Mouse (Mus musculus): ENCODE data around the gene Cdkn3. TPM values are rescaled to one million over a fixed set of nuclear protein-coding genes. Genes with fewer than 3 reads are reported as not detected.

Cdkn3 gene
- polyA plus RNA-seq, 1 experiment from 2014 or later, result 57.5 TPM

DNA sequence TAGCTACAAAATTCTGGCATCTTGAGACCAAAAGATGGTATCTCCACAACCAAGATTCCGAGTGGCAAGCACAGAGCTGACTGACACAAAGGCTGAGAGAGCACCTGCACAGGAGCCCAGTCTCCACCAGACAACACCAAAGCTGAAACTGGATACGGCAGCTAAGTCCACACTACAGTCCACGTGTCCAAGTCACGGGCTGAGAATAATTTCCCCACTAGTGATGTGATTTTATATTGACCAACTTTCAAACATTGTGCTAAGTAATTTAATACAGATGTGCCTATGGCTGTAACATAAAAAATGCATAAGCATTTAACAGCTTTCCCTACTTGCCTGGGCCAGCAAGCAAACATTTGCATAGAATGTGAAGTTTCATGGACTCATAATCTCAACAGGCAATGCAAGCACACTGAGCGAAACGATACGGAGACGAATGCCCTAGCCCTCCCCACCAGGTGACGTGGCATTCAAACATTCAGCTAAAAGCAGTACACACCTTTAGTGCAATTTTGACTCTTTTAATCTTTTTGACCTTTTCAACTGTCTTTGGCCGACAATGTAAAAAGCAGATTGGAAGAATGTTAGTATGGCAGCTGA, 23.1 kb downstream of the Cdkn3 start:
- Histone ChIP-seq H3K9ac (ENCODE audit: low read length) (no peak overlapping the region), H3K27ac (replicated peaks in 1 of 2; ENCODE audit: control insufficient read depth in 1 of 2, insufficient read depth in 1 of 2, low read depth in 2 of 2, low read length in 2 of 2) (no peak overlapping the region), H3K4me2 (ENCODE audit: low read length) (no peak overlapping the region), H3K9me3 (ENCODE audit: control insufficient read depth, low read length) (peaks cover 7% of the 10 kb centered on the region), H3K4me1 (ENCODE audit: control insufficient read depth in 2 of 2, insufficient read depth in 2 of 2, low read length in 2 of 2) (peaks cover 2 to 13% of the 10 kb centered on the region in 2 experiments), H3K4me3 (ENCODE audit: control insufficient read depth in 1 of 2, insufficient read depth in 1 of 2, low read depth in 1 of 2, low read length in 2 of 2) (no peak overlapping the region), H3K36me3 (ENCODE audit: control insufficient read depth, insufficient read depth, low read length) (peaks cover 40% of the 10 kb centered on the region), H3K27me3 (ENCODE audit: control insufficient read depth, insufficient read depth, low read length) (no peaks in the 10 kb centered on the region)
- 89% methylated on average over 10 of the region's 10 CpGs for WGBS
- ATAC-seq (ENCODE audit: insufficient number of reproducible peaks, insufficient read depth, low FRiP score, low read depth), result no peak

DNA sequence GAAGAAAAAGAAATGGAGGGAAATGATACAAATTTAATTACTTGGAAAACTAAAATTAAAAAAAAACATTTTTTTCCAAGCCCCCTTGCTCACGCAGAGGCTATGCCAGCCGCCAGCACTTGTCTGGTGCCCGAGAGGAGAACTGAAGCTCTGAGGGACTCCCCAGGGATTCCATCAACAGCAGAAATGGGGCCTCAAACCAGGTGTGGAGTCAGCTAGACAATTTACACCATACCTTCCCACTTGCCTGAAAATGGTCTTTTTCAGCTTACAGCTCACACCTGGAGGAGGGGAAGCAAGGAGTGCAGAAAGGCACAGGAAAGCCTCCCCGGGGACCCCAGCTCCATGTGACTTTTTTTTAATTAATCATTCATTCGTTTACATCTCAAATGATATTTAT, 24.9 kb downstream of the Cdkn3 start:
- no peak overlapping the region for H3K4me3 ChIP-seq (ENCODE audit: control insufficient read depth in 1 of 2, insufficient read depth in 1 of 2, low read depth in 1 of 2, low read length in 2 of 2)
- H3K9me3 ChIP-seq (ENCODE audit: control insufficient read depth, low read length), result no peaks in the 10 kb centered on the region
- peaks cover 22% of the 10 kb centered on the region for H3K36me3 ChIP-seq (ENCODE audit: control insufficient read depth, insufficient read depth, low read length)
- ATAC-seq (ENCODE audit: insufficient number of reproducible peaks, insufficient read depth, low FRiP score, low read depth), result no peak
- no peak overlapping the region for H3K9ac ChIP-seq (ENCODE audit: low read length)
- 88% methylated on average over 5 of the region's 5 CpGs for WGBS
- H3K27ac ChIP-seq (replicated peaks in 1 of 2; ENCODE audit: control insufficient read depth in 1 of 2, insufficient read depth in 1 of 2, low read depth in 2 of 2, low read length in 2 of 2), result no peak overlapping the region
- H3K4me1 ChIP-seq (ENCODE audit: control insufficient read depth in 2 of 2, insufficient read depth in 2 of 2, low read length in 2 of 2), result peaks cover 4 to 17% of the 10 kb centered on the region in 2 experiments
- no peak overlapping the region for H3K4me2 ChIP-seq (ENCODE audit: low read length)
- no peaks in the 10 kb centered on the region for H3K27me3 ChIP-seq (ENCODE audit: control insufficient read depth, insufficient read depth, low read length)

DNA sequence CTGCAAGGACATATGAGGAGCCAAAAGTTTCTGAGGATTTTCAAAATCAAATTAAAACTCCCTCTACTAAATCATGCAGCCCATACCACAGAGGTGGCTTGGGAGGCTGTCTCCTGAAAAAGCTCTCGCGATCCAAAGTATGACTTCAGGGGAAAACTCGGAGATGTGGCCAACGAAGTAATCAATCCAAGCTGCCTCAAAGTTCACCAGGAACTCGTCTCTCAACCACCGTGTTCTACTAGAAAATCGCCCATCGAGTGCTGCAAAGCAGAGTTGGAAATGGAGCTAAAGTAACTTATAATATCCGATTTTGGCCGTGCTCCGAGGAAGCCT, 27.1 kb downstream of the Cdkn3 start:
- Histone ChIP-seq H3K9ac (ENCODE audit: low read length) (peak overlapping the region; percentile 99), H3K9me3 (ENCODE audit: control insufficient read depth, low read length) (no peaks in the 10 kb centered on the region), H3K4me1 (ENCODE audit: control insufficient read depth in 2 of 2, insufficient read depth in 2 of 2, low read length in 2 of 2) (peaks cover 4 to 17% of the 10 kb centered on the region in 2 experiments), H3K27me3 (ENCODE audit: control insufficient read depth, insufficient read depth, low read length) (no peaks in the 10 kb centered on the region), H3K27ac (replicated peaks in 1 of 2; ENCODE audit: control insufficient read depth in 1 of 2, insufficient read depth in 1 of 2, low read depth in 2 of 2, low read length in 2 of 2) (peak overlapping the region; percentile 90 to 98), H3K36me3 (ENCODE audit: control insufficient read depth, insufficient read depth, low read length) (peaks cover 13% of the 10 kb centered on the region), H3K4me2 (ENCODE audit: low read length) (peak overlapping the region; percentile 84), H3K4me3 (ENCODE audit: control insufficient read depth in 1 of 2, insufficient read depth in 1 of 2, low read depth in 1 of 2, low read length in 2 of 2) (peak overlapping the region; percentile 86 to 97)
- WGBS, result under 1% methylated on average over 11 of the region's 11 CpGs
- ATAC-seq (ENCODE audit: insufficient number of reproducible peaks, insufficient read depth, low FRiP score, low read depth), result no peak

DNA sequence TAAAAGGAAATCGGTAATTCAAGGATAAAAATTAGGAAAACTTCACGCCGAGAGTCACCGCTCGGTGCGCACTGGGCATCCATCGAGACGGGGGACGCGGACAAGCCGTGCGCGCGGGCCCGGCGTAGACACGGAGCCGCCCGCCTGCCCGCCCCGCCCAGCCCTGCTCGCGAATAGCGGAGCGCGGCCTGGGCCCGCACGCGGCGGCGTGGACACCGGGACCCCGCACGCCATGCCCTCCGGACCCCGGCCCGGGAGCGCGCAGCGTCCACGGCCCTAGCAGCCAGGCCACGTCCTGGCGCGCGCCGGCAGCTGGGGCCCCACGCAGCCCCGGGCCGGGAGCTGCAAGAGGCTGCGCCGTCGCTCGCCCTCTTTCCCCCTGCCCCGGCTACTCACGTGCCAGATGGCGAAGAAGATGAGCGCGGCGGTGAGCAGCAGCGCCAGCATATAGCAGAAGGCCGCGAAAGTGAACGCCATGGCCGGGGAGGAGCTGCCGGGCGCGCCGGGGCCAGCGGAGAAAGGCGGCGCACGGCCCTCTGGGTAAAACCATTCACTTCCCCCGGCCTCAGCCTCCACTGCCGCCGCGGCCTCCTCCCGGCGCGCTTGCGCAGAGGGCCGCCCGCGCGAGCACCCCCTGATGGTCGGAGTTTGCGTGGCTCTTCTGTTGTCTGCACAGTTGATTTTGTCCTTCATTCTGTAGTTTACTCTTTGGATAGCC, 27.6 kb downstream of the Cdkn3 start, which contains the start of gene Cnih1:
Cnih1 (minus strand) TSS at position 625 of the 718 bp plus-strand sequence.
- peak; percentile 93 for ATAC-seq (ENCODE audit: insufficient number of reproducible peaks, insufficient read depth, low FRiP score, low read depth)
- Histone ChIP-seq H3K4me3 (ENCODE audit: control insufficient read depth in 1 of 2, insufficient read depth in 1 of 2, low read depth in 1 of 2, low read length in 2 of 2) (peak within 1 kb of the TSS; percentile 86 to 97), H3K27me3 (ENCODE audit: control insufficient read depth, insufficient read depth, low read length) (no peaks in the 10 kb centered on the region), H3K9ac (ENCODE audit: low read length) (peak within 1 kb of the TSS; percentile 99), H3K36me3 (ENCODE audit: control insufficient read depth, insufficient read depth, low read length) (peaks cover 9% of the 10 kb centered on the region), H3K27ac (replicated peaks in 1 of 2; ENCODE audit: control insufficient read depth in 1 of 2, insufficient read depth in 1 of 2, low read depth in 2 of 2, low read length in 2 of 2) (peak within 1 kb of the TSS; percentile 94 to 98), H3K9me3 (ENCODE audit: control insufficient read depth, low read length) (no peaks in the 10 kb centered on the region), H3K4me2 (ENCODE audit: low read length) (peak within 1 kb of the TSS; percentile 84), H3K4me1 (ENCODE audit: control insufficient read depth in 2 of 2, insufficient read depth in 2 of 2, low read length in 2 of 2) (peaks cover 4 to 17% of the 10 kb centered on the region in 2 experiments)
- WGBS, result under 1% methylated on average over 86 of the region's 86 CpGs

DNA sequence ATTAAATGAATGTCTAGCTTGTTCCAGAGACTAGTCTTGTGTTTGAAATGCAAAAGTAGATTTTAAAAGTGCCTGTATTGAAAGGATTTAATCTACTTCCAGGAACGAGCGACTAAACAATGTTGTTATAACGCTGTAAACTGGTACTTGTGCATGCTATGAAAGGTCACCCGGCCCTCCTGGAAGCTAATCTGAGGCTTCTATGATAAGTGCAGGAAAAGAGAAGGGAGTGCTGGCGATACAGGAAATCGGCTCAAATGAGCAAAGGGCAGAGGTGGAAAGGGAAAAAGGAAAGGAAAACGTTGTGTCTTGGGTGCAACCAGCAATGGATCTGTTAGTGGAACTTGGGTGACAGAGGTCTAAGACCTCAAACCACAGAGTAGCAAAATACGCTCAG, 28.2 kb downstream of the Cdkn3 start:
- H3K36me3 ChIP-seq (ENCODE audit: control insufficient read depth, insufficient read depth, low read length), result peaks cover 4% of the 10 kb centered on the region
- peak overlapping the region; percentile 99 for H3K9ac ChIP-seq (ENCODE audit: low read length)
- peak overlapping the region; percentile 94 to 98 for H3K27ac ChIP-seq (replicated peaks in 1 of 2; ENCODE audit: control insufficient read depth in 1 of 2, insufficient read depth in 1 of 2, low read depth in 2 of 2, low read length in 2 of 2)
- peaks cover 4 to 17% of the 10 kb centered on the region in 2 experiments for H3K4me1 ChIP-seq (ENCODE audit: control insufficient read depth in 2 of 2, insufficient read depth in 2 of 2, low read length in 2 of 2)
- ATAC-seq (ENCODE audit: insufficient number of reproducible peaks, insufficient read depth, low FRiP score, low read depth), result no peak
- no peaks in the 10 kb centered on the region for H3K9me3 ChIP-seq (ENCODE audit: control insufficient read depth, low read length)
- 13% methylated on average over 8 of the region's 8 CpGs for WGBS
- H3K4me2 ChIP-seq (ENCODE audit: low read length), result peak overlapping the region; percentile 60
- H3K27me3 ChIP-seq (ENCODE audit: control insufficient read depth, insufficient read depth, low read length), result no peaks in the 10 kb centered on the region
- H3K4me3 ChIP-seq (ENCODE audit: control insufficient read depth in 1 of 2, insufficient read depth in 1 of 2, low read depth in 1 of 2, low read length in 2 of 2), result peak overlapping the region; percentile 86 to 97

DNA sequence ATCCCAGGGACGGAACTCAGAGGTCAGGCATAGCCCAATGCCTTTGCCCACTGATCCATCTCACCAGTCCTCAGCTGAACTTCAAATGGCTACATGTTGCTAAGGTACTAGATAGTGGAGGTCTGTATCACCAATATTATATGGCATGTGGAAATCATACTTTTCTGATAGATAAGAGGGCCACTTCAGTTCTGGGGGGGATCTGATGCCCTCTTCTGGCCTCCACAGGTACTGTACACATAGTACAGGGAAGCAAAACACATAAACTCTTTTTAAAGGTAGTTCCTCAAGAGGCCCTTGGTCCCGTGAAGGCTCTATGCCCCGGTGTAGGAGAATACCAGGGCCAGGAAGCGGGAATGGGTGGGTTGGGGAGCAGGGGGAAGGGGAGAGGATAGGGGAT, 30.0 kb downstream of the Cdkn3 start:
- Histone ChIP-seq H3K27ac (replicated peaks in 1 of 2; ENCODE audit: control insufficient read depth in 1 of 2, insufficient read depth in 1 of 2, low read depth in 2 of 2, low read length in 2 of 2) (no peak overlapping the region), H3K4me3 (ENCODE audit: control insufficient read depth in 1 of 2, insufficient read depth in 1 of 2, low read depth in 1 of 2, low read length in 2 of 2) (no peak overlapping the region), H3K4me2 (ENCODE audit: low read length) (no peak overlapping the region), H3K36me3 (ENCODE audit: control insufficient read depth, insufficient read depth, low read length) (no peaks in the 10 kb centered on the region), H3K9ac (ENCODE audit: low read length) (no peak overlapping the region), H3K4me1 (ENCODE audit: control insufficient read depth in 2 of 2, insufficient read depth in 2 of 2, low read length in 2 of 2) (peaks cover 4 to 17% of the 10 kb centered on the region in 2 experiments), H3K9me3 (ENCODE audit: control insufficient read depth, low read length) (no peaks in the 10 kb centered on the region), H3K27me3 (ENCODE audit: control insufficient read depth, insufficient read depth, low read length) (no peaks in the 10 kb centered on the region)
- WGBS, result 75% methylated on average over 4 of the region's 4 CpGs
- no peak for ATAC-seq (ENCODE audit: insufficient number of reproducible peaks, insufficient read depth, low FRiP score, low read depth)

DNA sequence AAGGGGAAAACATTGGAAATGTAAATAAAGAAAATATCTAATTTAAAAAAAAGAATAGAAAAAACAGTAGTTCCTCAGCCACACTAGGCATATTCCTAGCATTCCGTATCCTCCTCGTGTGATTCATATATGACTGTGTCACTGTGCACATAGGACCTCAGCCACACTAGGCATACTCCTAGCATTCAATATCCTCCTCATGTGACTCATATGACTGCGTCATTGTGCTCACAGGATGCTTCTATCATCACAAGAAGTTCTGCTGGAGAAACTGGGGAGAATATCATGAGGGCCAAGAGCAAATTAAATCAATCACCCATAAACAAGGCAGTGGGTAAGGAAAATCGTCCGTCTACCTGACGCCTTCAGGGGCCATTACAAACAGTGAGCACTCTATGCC, 30.4 kb downstream of the Cdkn3 start:
- no peak for ATAC-seq (ENCODE audit: insufficient number of reproducible peaks, insufficient read depth, low FRiP score, low read depth)
- Histone ChIP-seq H3K4me1 (ENCODE audit: control insufficient read depth in 2 of 2, insufficient read depth in 2 of 2, low read length in 2 of 2) (peaks cover 4 to 17% of the 10 kb centered on the region in 2 experiments), H3K9me3 (ENCODE audit: control insufficient read depth, low read length) (no peaks in the 10 kb centered on the region), H3K4me3 (ENCODE audit: control insufficient read depth in 1 of 2, insufficient read depth in 1 of 2, low read depth in 1 of 2, low read length in 2 of 2) (no peak overlapping the region), H3K27ac (replicated peaks in 1 of 2; ENCODE audit: control insufficient read depth in 1 of 2, insufficient read depth in 1 of 2, low read depth in 2 of 2, low read length in 2 of 2) (no peak overlapping the region), H3K27me3 (ENCODE audit: control insufficient read depth, insufficient read depth, low read length) (no peaks in the 10 kb centered on the region), H3K4me2 (ENCODE audit: low read length) (no peak overlapping the region), H3K9ac (ENCODE audit: low read length) (no peak overlapping the region), H3K36me3 (ENCODE audit: control insufficient read depth, insufficient read depth, low read length) (no peaks in the 10 kb centered on the region)
- 88% methylated on average over 6 of the region's 6 CpGs for WGBS

Data from heart, embryonic 14.5 days (tissue).